Mouse (Mus musculus): ENCODE results near the gene Arhgef7. TPM values are rescaled to one million over a fixed set of nuclear protein-coding genes. Genes with fewer than 3 reads are reported as not detected.
A peak's percentile ranks its signal among the peaks of the same experiment; 100 is the strongest.
"Not testable (repeated sequence)": the region's sequence is repeated elsewhere in the genome, so short reads cannot be mapped to it uniquely, and the experiment has no call there.

Gene Arhgef7
- polyA plus RNA-seq, 1 experiment from 2014 or later: 56.9 TPM

DNA sequence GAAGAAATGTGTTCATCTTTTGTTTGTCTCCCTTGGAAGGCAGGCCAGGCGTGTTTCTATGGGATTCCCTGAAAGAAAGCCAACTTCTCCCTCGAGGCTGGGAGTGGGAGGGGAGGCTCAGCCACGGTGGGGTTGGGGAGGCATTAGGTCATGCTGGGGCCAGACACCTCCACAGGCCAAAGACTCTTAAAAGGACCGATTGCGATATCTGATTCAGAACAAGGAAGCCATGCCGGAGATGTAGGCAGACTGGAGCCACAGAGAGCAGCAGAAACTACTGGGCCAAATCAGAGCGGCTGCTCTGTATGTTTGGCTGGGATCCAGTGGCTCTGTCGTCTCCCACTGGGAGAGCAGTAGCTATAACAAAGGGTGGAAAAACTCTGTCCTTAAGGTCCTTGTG, 114.0 kb downstream of the Arhgef7 start:
- Histone ChIP-seq H3K9me3 (no peaks in the 10 kb centered on the region), H3K27ac (0 out of 2 replicates have a peak overlapping the region, but pooled peaks have one; percentile 53), H3K27me3 (ENCODE audit: poor library complexity, severe bottlenecking) (no peaks in the 10 kb centered on the region), H3K4me3 (no peak overlapping the region), H3K36me3 (replicated peaks) (peaks cover under 1% of the 10 kb centered on the region), H3K4me1 (peaks cover 9% of the 10 kb centered on the region)
- DNase-seq (ENCODE audit: extremely low spot score, low spot score): no peak
- 58% methylated on average over 8 of the region's 8 CpGs for WGBS

DNA sequence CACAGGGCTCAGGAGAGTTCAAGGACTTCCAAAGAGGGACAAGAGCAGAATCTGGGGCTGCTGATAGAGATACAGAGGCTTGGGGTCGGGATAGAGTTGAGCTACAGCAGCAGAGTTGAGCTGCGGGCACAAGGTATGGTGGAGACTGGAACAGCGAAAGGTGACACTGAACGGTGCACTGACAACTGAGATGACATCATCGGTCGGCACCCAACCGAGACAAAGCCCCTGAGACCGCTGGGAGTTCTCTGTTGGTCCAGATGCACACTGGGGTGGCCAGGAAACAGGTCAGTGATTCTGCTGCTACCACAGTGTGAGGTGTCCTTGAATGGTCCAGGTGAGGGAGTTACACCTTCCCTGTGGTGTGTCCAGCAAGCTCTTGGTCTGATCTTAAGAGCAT, 115.2 kb downstream of the Arhgef7 start:
- DNase-seq (ENCODE audit: extremely low spot score, low spot score): no peak
- H3K36me3 ChIP-seq (replicated peaks): no peaks in the 10 kb centered on the region
- H3K27me3 ChIP-seq (ENCODE audit: poor library complexity, severe bottlenecking): no peaks in the 10 kb centered on the region
- H3K4me3 ChIP-seq: no peak overlapping the region
- H3K4me1 ChIP-seq: peaks cover 9% of the 10 kb centered on the region
- H3K9me3 ChIP-seq: no peaks in the 10 kb centered on the region
- 90% methylated on average over 8 of the region's 8 CpGs for WGBS
- H3K27ac ChIP-seq: no peak overlapping the region

DNA sequence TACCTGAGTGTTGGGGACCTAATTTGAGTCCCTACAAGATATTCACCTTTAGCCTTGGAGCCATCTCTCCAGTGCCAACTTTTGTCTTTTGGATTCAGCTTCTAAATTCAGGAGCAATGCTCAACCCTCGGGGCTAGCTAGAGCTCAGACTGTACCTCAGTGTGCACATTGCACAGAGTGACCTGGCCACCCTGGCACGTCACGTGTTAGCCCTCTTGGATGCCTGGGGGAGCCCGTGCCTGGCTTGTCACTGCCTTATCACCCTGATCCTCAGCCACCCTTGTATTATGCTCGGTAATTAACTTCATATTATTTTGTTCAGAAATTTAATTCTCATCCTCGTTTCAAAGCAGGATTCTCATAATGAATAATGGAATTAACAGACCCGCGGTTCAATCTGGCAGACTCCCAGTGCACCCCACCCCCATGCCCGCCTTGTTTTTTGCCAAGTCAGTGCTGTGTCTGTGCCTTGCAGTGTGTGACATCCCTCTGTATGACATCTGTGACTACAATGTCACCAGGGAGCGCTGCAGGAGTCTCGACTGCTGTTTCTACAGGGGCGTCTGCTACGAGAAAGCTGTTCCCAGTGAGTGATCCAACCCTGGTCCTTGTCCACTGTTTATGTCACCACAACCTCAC, 116.3 kb downstream of the Arhgef7 start:
- 87% methylated on average over 13 of the region's 13 CpGs for WGBS
- no peaks in the 10 kb centered on the region for H3K27me3 ChIP-seq (ENCODE audit: poor library complexity, severe bottlenecking)

DNA sequence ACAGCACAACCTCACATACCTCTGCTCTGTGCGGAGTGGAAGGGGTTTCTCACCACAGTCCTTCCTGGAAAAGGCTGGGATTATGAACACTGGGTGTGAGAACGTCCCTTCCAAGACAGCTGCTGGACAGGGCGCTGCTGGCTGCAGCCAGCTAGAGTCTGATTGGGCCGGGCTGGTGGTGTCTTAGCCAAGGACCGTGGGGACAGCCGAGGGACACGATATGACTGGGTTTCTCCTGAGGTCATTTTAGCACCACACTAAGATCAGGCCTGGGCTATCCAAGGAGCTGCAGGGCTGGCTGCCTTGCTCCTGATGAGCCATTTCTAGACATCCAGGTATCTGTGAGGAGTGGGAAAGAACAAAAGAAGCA, 116.8 kb downstream of the Arhgef7 start:
- no peak for DNase-seq (ENCODE audit: extremely low spot score, low spot score)
- no peaks in the 10 kb centered on the region for H3K9me3 ChIP-seq
- peaks cover 9% of the 10 kb centered on the region for H3K4me1 ChIP-seq
- 90% methylated on average over 7 of the region's 7 CpGs for WGBS
- no peak overlapping the region for H3K4me3 ChIP-seq
- no peaks in the 10 kb centered on the region for H3K27me3 ChIP-seq (ENCODE audit: poor library complexity, severe bottlenecking)
- H3K27ac ChIP-seq: no peak overlapping the region
- H3K36me3 ChIP-seq (replicated peaks): no peaks in the 10 kb centered on the region

More for the DNA sequence above, 116.3 kb downstream of the Arhgef7 start:
- no peak overlapping the region for H3K27ac ChIP-seq
- H3K4me1 ChIP-seq: peaks cover 9% of the 10 kb centered on the region
- H3K4me3 ChIP-seq: no peak overlapping the region
- H3K9me3 ChIP-seq: no peaks in the 10 kb centered on the region
- H3K36me3 ChIP-seq (replicated peaks): no peaks in the 10 kb centered on the region
- no peak for DNase-seq (ENCODE audit: extremely low spot score, low spot score)

DNA sequence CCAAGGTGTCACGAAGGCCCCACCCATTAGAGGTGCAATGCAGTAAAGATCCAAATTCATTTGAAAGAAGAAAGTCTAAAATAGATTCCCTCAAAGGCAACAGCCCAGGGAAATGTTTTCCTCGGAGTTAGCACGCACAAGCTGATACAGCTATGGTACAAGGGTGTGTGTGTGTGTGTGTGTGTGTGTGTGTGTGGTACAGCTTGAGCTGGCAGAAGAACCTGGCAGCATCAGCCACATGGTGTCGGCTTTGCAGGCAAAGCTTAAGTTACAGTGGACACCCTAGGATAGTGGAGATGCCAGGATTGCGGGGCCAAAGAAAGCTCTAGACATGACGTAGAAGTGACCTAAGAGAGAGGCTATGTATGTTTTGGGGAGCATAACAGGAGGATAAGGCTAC, 119.3 kb downstream of the Arhgef7 start:
- DNase-seq (ENCODE audit: extremely low spot score, low spot score): no peak
- no peaks in the 10 kb centered on the region for H3K9me3 ChIP-seq
- 91% methylated on average over 6 of the region's 6 CpGs for WGBS
- no peak overlapping the region for H3K4me3 ChIP-seq
- H3K27ac ChIP-seq: no peak overlapping the region
- no peaks in the 10 kb centered on the region for H3K36me3 ChIP-seq (replicated peaks)
- no peaks in the 10 kb centered on the region for H3K27me3 ChIP-seq (ENCODE audit: poor library complexity, severe bottlenecking)
- peaks cover 2% of the 10 kb centered on the region for H3K4me1 ChIP-seq

DNA sequence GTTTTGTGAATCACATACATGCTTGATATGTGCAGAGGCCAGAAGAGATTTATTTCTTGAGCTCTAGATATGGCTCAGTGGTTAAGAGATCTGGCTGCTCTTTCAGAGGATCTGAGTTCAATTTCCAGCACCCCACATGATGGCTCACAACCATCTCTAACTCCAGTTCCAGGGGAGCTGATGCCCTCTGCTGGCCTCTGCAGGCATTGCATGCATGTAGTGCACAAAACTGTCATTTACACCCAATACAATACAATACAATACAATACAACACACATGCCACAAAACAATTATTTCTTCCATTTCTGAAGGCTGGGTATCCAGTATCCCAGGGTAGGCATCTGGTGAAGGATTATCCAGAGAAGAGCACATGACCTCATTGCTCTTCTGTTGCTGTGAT, 140.3 kb downstream of the Arhgef7 start:
- H3K9me3 ChIP-seq: peaks cover 12% of the 10 kb centered on the region; the same call in 1 of the 2 replicates

DNA sequence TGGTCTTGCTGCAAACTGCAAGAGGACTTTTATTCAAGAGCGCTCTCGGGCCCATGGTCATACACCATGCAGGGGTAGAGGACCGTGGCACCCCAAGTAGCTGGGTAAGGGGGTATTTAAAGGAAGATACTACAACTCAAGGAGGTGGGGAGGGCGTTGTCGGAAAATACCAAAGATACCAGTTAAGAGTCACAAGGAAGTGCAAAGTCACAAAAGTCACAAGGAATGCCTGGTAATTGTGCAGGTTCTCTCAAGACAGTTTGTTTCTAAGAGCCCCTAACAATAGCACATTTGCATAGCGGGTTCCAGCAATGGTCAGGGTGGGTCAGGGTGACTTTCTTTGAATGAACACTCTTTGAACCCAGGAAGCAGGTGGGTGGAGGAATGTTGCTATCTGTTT, 146.7 kb downstream of the Arhgef7 start:
- not testable (repeated sequence) for H3K4me1 ChIP-seq; DNase-seq (ENCODE audit: extremely low spot score, low spot score); H3K9me3 ChIP-seq; H3K27me3 ChIP-seq (ENCODE audit: poor library complexity, severe bottlenecking); H3K27ac ChIP-seq; H3K36me3 ChIP-seq (replicated peaks); H3K4me3 ChIP-seq
- 97% methylated on average over 6 of the region's 6 CpGs for WGBS

More for the DNA sequence above, 140.3 kb downstream of the Arhgef7 start:
- Histone ChIP-seq H3K27me3 (ENCODE audit: poor library complexity, severe bottlenecking) (no peaks in the 10 kb centered on the region), H3K4me1 (no peaks in the 10 kb centered on the region), H3K4me3 (no peak overlapping the region), H3K36me3 (replicated peaks) (no peaks in the 10 kb centered on the region), H3K27ac (no peak overlapping the region)
- DNase-seq (ENCODE audit: extremely low spot score, low spot score): no peak

DNA sequence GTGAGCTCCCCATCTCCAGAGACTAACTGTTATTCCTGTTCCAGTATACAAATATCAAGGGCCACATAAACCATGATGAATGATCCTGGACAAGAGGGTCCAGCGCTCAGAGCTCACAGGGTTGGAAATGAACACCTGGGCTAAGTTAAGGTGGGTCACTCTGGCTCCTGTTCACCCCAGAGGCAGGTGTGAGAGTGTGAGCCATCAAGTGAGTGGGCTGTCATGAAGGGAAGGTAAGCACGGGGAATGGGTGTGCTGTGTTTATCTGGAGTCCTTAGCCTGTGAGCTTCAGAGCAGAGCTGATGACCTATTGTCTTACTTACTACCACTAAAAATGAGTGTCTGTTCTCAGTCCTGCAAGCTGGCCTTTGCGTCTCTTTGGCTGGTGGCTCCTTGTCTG, 157.1 kb downstream of the Arhgef7 start:
- Histone ChIP-seq H3K36me3 (replicated peaks) (no peaks in the 10 kb centered on the region), H3K4me3 (no peak overlapping the region), H3K9me3 (peaks cover 15% of the 10 kb centered on the region; the same call in 1 of the 2 replicates), H3K27ac (no peak overlapping the region), H3K27me3 (ENCODE audit: poor library complexity, severe bottlenecking) (no peaks in the 10 kb centered on the region), H3K4me1 (peaks cover 35% of the 10 kb centered on the region)
- no peak for DNase-seq (ENCODE audit: extremely low spot score, low spot score)
- WGBS: 90% methylated on average over 3 of the region's 3 CpGs

Other genes with a start within 250 kb of the Arhgef7 start
- 1.4 and 1.7 TPM in 2 replicates for gene Rab20, start 249.0 kb upstream of the Arhgef7 start, polyA plus RNA-seq (2016; fragmentation: Nextera tagmentation; extraction: Ambion mirVana)
- 112 and 113 TPM in 2 replicates for gene Naxd, start 230.2 kb upstream of the Arhgef7 start, polyA plus RNA-seq (2016; fragmentation: Nextera tagmentation; extraction: Ambion mirVana)
- gene Cars2, start 176.9 kb upstream of the Arhgef7 start, polyA plus RNA-seq (2016; fragmentation: Nextera tagmentation; extraction: Ambion mirVana): 17.8 and 19.4 TPM in 2 replicates
- gene Ing1, start 172.2 kb upstream of the Arhgef7 start, polyA plus RNA-seq (2016; fragmentation: Nextera tagmentation; extraction: Ambion mirVana): 29.5 and 29.9 TPM in 2 replicates
- 127 and 129 TPM in 2 replicates for gene Ankrd10, start 92.0 kb upstream of the Arhgef7 start, polyA plus RNA-seq (2016; fragmentation: Nextera tagmentation; extraction: Ambion mirVana)
- not detected in 2 replicates for gene 1700016D06Rik, start 26.7 kb upstream of the Arhgef7 start, polyA plus RNA-seq (2016; fragmentation: Nextera tagmentation; extraction: Ambion mirVana)
- gene Tex29, start 112.8 kb downstream of the Arhgef7 start, polyA plus RNA-seq (2016; fragmentation: Nextera tagmentation; extraction: Ambion mirVana): not detected in 2 replicates

All from forebrain, embryonic 10.5 days (tissue).